Mouse (Mus musculus) ES-E14 (cell line): ENCODE results near the gene Olfr453.

Experiments
- ZC3H11A ChIP-seq: IDR thresholded peaks from 2 replicates; pipeline ENCODE4 v1.6.1; 2012; ENCODE audit warnings: low read depth, mild to moderate bottlenecking, inconsistent platforms, low read length, borderline replicate concordance
- ZNF384 ChIP-seq: IDR thresholded peaks from 2 replicates; pipeline ENCODE4 v1.6.1; 2012; ENCODE audit warnings: low read depth, low read length, inconsistent platforms

DNA sequence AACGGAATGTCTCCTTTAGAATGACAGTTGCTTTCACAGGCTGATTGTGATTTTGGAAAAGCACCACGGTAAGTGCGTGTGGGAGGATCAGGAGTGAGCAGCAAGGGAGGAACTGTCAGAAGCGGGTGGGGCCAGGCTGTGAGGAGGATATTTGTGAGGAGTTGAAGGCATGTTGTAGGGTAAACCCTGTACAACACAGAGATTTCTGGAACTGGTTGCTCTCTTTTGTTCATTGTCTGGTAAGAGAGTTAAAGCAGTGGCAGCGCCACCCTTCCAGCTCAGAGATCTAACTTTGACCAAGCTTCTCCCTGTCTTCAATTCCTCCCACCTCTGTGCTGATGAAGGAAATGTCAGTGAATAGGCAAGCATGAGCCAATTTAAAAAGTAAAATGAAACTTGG lies 3.1 kb downstream of the Olfr453 start:
- no peak for TF ChIP-seq ZNF384
- TF ChIP-seq ZC3H11A = no peak
